Mouse (Mus musculus): ENCODE data around the gene Selenon. TPM values are rescaled to one million over a fixed set of nuclear protein-coding genes. Genes with fewer than 3 reads are reported as not detected.

The Selenon gene
- total and polyA plus RNA-seq, 3 experiments, result 0.27 to 1.0 (median 0.64) TPM

- Histone ChIP-seq H3K9me3 (replicated peaks; ENCODE audit: low read length) (no peaks in the 10 kb centered on the region), H3K27ac (ENCODE audit: insufficient read depth, low read depth) (no peak overlapping the region), H3K4me3 (replicated peaks in 1 of 3; ENCODE audit: low read depth in 2 of 3, low read length in 2 of 3, poor library complexity in 1 of 3) (peak overlapping the region in 1 of 3 experiments; percentile 2), H3K9ac (ENCODE audit: insufficient read depth, low read depth) (no peak overlapping the region), H3K79me2 (replicated peaks; ENCODE audit: control insufficient read depth, extremely low read depth, insufficient read depth, poor library complexity, severe bottlenecking) (no peaks in the 10 kb centered on the region), H3K27me3 (replicated peaks) (peaks cover 12% of the 10 kb centered on the region), H3K36me3 (replicated peaks in 1 of 2; ENCODE audit: control insufficient read depth in 1 of 2, insufficient read depth in 1 of 2, low read length in 1 of 2) (peaks cover 20 to 37% of the 10 kb centered on the region in 2 experiments), H3K4me1 (ENCODE audit: control insufficient read depth in 1 of 2, insufficient read depth in 2 of 2) (peaks cover 3 to 24% of the 10 kb centered on the region in 2 experiments; a peak in 3 of 4 replicates), H3K4me2 (ENCODE audit: insufficient read depth, low read depth, poor library complexity, severe bottlenecking) (peak overlapping the region; percentile 86)
- no peak for DNase-seq (ENCODE audit: extremely low read depth)
- dilution Hi-C loops (cut with MboI; ENCODE audit: extremely low pct_ligation_motif_present, extremely low pct_unique_long_range_greater_than_20kb, low sequenced_read_pairs) (no loop called here), in situ Hi-C loops (cut with MboI; ENCODE audit: low pct_ligation_motif_present, low pct_unique_long_range_greater_than_20kb, low sequenced_read_pairs) (no loop called here)
- TF ChIP-seq ELF1 (IDR thresholded peaks at IDR 0.05; ENCODE audit: low read depth, low read length), result no peak
These were observed 18.5 kb downstream of the Selenon start for GRCm38 (mm10) chr4:134533421-134533820.

DNA sequence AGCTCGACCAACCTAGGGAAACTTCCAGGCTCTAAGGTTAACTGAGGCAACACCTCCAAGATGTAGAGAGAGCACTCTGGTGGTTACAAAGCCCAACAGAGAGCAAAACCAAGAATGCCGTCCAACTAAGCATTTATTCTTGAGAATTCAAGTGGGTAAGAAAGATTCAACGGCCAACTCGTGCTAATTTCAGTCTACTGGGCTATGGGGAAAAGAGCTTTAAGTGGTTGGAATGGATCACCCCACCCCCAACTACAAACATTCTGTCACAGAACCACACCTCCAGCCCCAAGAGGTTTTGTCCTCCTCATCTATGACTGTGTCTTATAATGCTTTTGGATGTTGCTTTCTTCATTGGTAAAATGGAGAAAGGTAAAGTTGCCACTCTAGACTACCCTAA, 19.0 kb downstream of the Selenon start:
- dilution Hi-C loops (cut with MboI; ENCODE audit: extremely low pct_ligation_motif_present, extremely low pct_unique_long_range_greater_than_20kb, low sequenced_read_pairs), result no loop called here
- Histone ChIP-seq H3K9ac (ENCODE audit: insufficient read depth, low read depth) (no peak overlapping the region), H3K4me1 (ENCODE audit: control insufficient read depth in 1 of 2, insufficient read depth in 2 of 2) (peaks cover 3 to 24% of the 10 kb centered on the region in 2 experiments; a peak in 3 of 4 replicates), H3K79me2 (replicated peaks; ENCODE audit: control insufficient read depth, extremely low read depth, insufficient read depth, poor library complexity, severe bottlenecking) (no peaks in the 10 kb centered on the region), H3K4me3 (replicated peaks in 1 of 3; ENCODE audit: low read depth in 2 of 3, low read length in 2 of 3, poor library complexity in 1 of 3) (no peak overlapping the region), H3K27ac (ENCODE audit: insufficient read depth, low read depth) (no peak overlapping the region), H3K4me2 (ENCODE audit: insufficient read depth, low read depth, poor library complexity, severe bottlenecking) (no peak overlapping the region), H3K9me3 (replicated peaks; ENCODE audit: low read length) (no peaks in the 10 kb centered on the region), H3K27me3 (replicated peaks) (peaks cover 9% of the 10 kb centered on the region), H3K36me3 (replicated peaks in 1 of 2; ENCODE audit: control insufficient read depth in 1 of 2, insufficient read depth in 1 of 2, low read length in 1 of 2) (peaks cover 21 to 41% of the 10 kb centered on the region in 2 experiments)
- no peak for DNase-seq (ENCODE audit: extremely low read depth)
- in situ Hi-C loops (cut with MboI; ENCODE audit: low pct_ligation_motif_present, low pct_unique_long_range_greater_than_20kb, low sequenced_read_pairs), result no loop called here
- TF ChIP-seq MYC (IDR thresholded peaks at IDR 0.05; ENCODE audit: low read depth, low read length), result no peak
- no peak for TF ChIP-seq POLR2AphosphoS2 (IDR thresholded peaks at IDR 0.05; ENCODE audit: low read depth, low read length)
- no peak for TF ChIP-seq SIN3A (IDR thresholded peaks at IDR 0.05; ENCODE audit: low read length)
- TF ChIP-seq ZNF384 (IDR thresholded peaks at IDR 0.05; ENCODE audit: low read depth, low read length), result no peak
- TF ChIP-seq NELFE (IDR thresholded peaks at IDR 0.05; ENCODE audit: low read depth, low read length), result no peak
- no peak for TF ChIP-seq KAT2A (IDR thresholded peaks at IDR 0.05; ENCODE audit: insufficient replicate concordance, low read length)
- no peak for TF ChIP-seq ZKSCAN1 (IDR thresholded peaks at IDR 0.05; ENCODE audit: borderline replicate concordance, low read depth, low read length)
- TF ChIP-seq USF2 (conservative IDR thresholded peaks at IDR 0.05; ENCODE audit: low read depth, low read length), result no peak

GRCm38 (mm10) chr4:134526220-134526619, 25.7 kb downstream of the Selenon start:
- no peaks in the 10 kb centered on the region for H3K4me1 ChIP-seq (ENCODE audit: control insufficient read depth in 1 of 2, insufficient read depth in 2 of 2)
- no peaks in the 10 kb centered on the region for H3K27me3 ChIP-seq (replicated peaks)
- in situ Hi-C loops (cut with MboI; ENCODE audit: low pct_ligation_motif_present, low pct_unique_long_range_greater_than_20kb, low sequenced_read_pairs), result no loop called here
- no peak overlapping the region for H3K9ac ChIP-seq (ENCODE audit: insufficient read depth, low read depth)
- H3K4me2 ChIP-seq (ENCODE audit: insufficient read depth, low read depth, poor library complexity, severe bottlenecking), result no peak overlapping the region
- H3K36me3 ChIP-seq (replicated peaks in 1 of 2; ENCODE audit: control insufficient read depth in 1 of 2, insufficient read depth in 1 of 2, low read length in 1 of 2), result peaks cover 49 to 93% of the 10 kb centered on the region in 2 experiments
- TF ChIP-seq JUN (IDR thresholded peaks at IDR 0.05; ENCODE audit: insufficient read depth, low read depth, low read length) (no peak), RAD21 (IDR thresholded peaks at IDR 0.05; ENCODE audit: low read depth, low read length) (no peak), MXI1 (IDR thresholded peaks at IDR 0.05; ENCODE audit: low read depth, low read length) (no peak), IRF4 (IDR thresholded peaks at IDR 0.05; ENCODE audit: low read depth, low read length) (no peak), JUND (conservative IDR thresholded peaks at IDR 0.05; ENCODE audit: low read depth, low read length) (no peak), ZNF384 (IDR thresholded peaks at IDR 0.05; ENCODE audit: low read depth, low read length) (no peak), UBTF (IDR thresholded peaks at IDR 0.05; ENCODE audit: low read depth, low read length) (no peak), GABPA (IDR thresholded peaks at IDR 0.05; ENCODE audit: insufficient replicate concordance, low read depth, low read length) (no peak), MEF2A (IDR thresholded peaks at IDR 0.05; ENCODE audit: borderline replicate concordance, low read depth, low read length) (no peak), PAX5 (IDR thresholded peaks at IDR 0.05; ENCODE audit: low read length) (no peak), ELF1 (IDR thresholded peaks at IDR 0.05; ENCODE audit: low read depth, low read length) (no peak), EP300 (IDR thresholded peaks at IDR 0.05; ENCODE audit: low read length) (no peak), MAFK (IDR thresholded peaks at IDR 0.05; ENCODE audit: insufficient replicate concordance, low read length) (no peak), USF1 (IDR thresholded peaks at IDR 0.05; ENCODE audit: low read depth, low read length) (no peak), KAT2A (IDR thresholded peaks at IDR 0.05; ENCODE audit: insufficient replicate concordance, low read length) (no peak), E2F4 (IDR thresholded peaks at IDR 0.05; ENCODE audit: insufficient replicate concordance, low read depth, low read length) (no peak), TCF12 (IDR thresholded peaks at IDR 0.05; ENCODE audit: low read depth, low read length) (no peak), POLR2AphosphoS2 (IDR thresholded peaks at IDR 0.05; ENCODE audit: low read depth, low read length) (no peak)
- H3K9me3 ChIP-seq (replicated peaks; ENCODE audit: low read length), result no peaks in the 10 kb centered on the region
- H3K27ac ChIP-seq (ENCODE audit: insufficient read depth, low read depth), result no peak overlapping the region
- no peak overlapping the region for H3K4me3 ChIP-seq (replicated peaks in 1 of 3; ENCODE audit: low read depth in 2 of 3, low read length in 2 of 3, poor library complexity in 1 of 3)
- dilution Hi-C loops (cut with MboI; ENCODE audit: extremely low pct_ligation_motif_present, extremely low pct_unique_long_range_greater_than_20kb, low sequenced_read_pairs), result no loop called here
- H3K79me2 ChIP-seq (replicated peaks; ENCODE audit: control insufficient read depth, extremely low read depth, insufficient read depth, poor library complexity, severe bottlenecking), result no peaks in the 10 kb centered on the region
- DNase-seq (ENCODE audit: extremely low read depth), result no peak
